10 mouse cellular contexts compared by ENCODE assay signal in the genomic region with DNA sequence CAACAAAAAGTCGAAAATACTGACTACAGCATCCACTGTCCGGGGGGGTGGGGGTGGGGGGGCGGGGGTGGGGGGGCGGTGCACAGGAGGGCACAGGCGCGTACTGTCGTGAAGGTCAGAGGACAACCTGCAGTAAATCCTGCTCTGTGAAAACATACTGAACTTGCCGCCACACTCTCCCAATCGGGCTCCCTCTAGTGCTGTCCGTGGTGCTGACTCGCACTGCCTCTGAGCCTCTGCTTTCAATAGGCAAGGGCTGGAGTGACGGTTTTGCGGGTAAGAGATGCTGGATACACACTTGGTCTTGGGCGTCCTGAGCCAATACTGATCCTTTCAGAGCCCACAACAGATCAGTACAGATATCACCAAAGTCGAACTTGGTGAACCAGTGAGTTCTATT. TPM values are rescaled to one million over a fixed set of nuclear protein-coding genes. Genes with fewer than 3 reads are reported as not detected.
DNase-seq lines count a peak whose midpoint lies in the region; ATAC-seq and TF ChIP-seq lines count a peak whose summit lies in the region.
"Had no signal": no experiment of that assay in that cellular context is flagged by ENCODE, and none has a peak within 500 bp of the region (broad histone marks: within the 10 kb centered on the region; RNA-seq: fewer than 3 reads in every experiment).

No protein-coding gene starts in this region.

- TF ChIP-seq POLR2A in brain, embryonic 14.5 days (IDR thresholded peaks at IDR 0.05; ENCODE audit: borderline replicate concordance, extremely low read depth, insufficient read depth, insufficient read length, poor library complexity, severe bottlenecking): no peak

- no peak overlapping the region for H3K4me3 ChIP-seq in liver, embryonic 14.5 days (ENCODE audit: insufficient read depth in 1 of 2, low read depth in 2 of 2, low read length in 2 of 2)
- H3K4me3 ChIP-seq: neural tube, embryonic 13.5 days had no signal

- peaks cover 0 to 1% of the 10 kb centered on the region in 2 experiments; a peak in 1 of 4 replicates for H3K4me1 ChIP-seq in liver, embryonic 14.5 days (replicated peaks; ENCODE audit: control insufficient read depth in 2 of 2, insufficient read depth in 2 of 2, low read length in 1 of 2)

- no peak for ATAC-seq in liver, embryonic 14.5 days (ENCODE audit: insufficient read depth)

- no peak overlapping the region for H3K9ac ChIP-seq in liver, embryonic 14.5 days (replicated peaks)
- H3K9ac ChIP-seq: neural tube, embryonic 13.5 days had no signal

- H3K9me3 ChIP-seq in liver, embryonic 14.5 days (ENCODE audit: control insufficient read depth, low read length): no peaks in the 10 kb centered on the region
- H3K9me3 ChIP-seq: neural tube, embryonic 13.5 days had no signal

- TF ChIP-seq CTCF in brain, embryonic 14.5 days (IDR thresholded peaks at IDR 0.05; ENCODE audit: borderline replicate concordance, extremely low read depth, insufficient read depth, insufficient read length): no peak; the same call in 1 of the 2 replicates
- 0 out of 2 replicates have a peak, but pooled peaks have one; percentile 5 for TF ChIP-seq CTCF in liver, embryonic 14.5 days (IDR thresholded peaks at IDR 0.05; ENCODE audit: low read depth)

- TF ChIP-seq EP300 in liver, embryonic 14.5 days (IDR thresholded peaks at IDR 0.05; ENCODE audit: low read depth): no peak

- no peak overlapping the region for H3K27ac ChIP-seq in liver, embryonic 14.5 days
- H3K27ac ChIP-seq: neural tube, embryonic 13.5 days had no signal

- no peak overlapping the region for H3K4me2 ChIP-seq in liver, embryonic 14.5 days (ENCODE audit: low read depth)
- H3K4me2 ChIP-seq: neural tube, embryonic 13.5 days had no signal

- peaks cover 13% of the 10 kb centered on the region for H3K27me3 ChIP-seq in liver, embryonic 14.5 days (ENCODE audit: control insufficient read depth, insufficient read depth, low read length)

- intact Hi-C loops in heart, postnatal 36 days (cut with DNase I): no loop called here

- peak; percentile 28 for DNase-seq in heart, adult 8-10 months (ENCODE audit: low spot score)
- DNase-seq in heart, adult 11 months: no peak
- DNase-seq in CD4-positive helper T cell, adult 2 months (ENCODE audit: low read depth, low spot score): peak; percentile 53
- DNase-seq in brain, embryonic 14.5 days (ENCODE audit: low read depth): peak; percentile 57
- DNase-seq in heart, postnatal 36 days: peak; percentile 57 to 73
- DNase-seq in liver, embryonic 14.5 days (ENCODE audit: low read depth in 3 of 3, low spot score in 3 of 3): peak; percentile 34 to 50 (median 42)
- peak; percentile 15 for DNase-seq in spleen, adult 12 weeks (ENCODE audit: low spot score)
- DNase-seq in MN1 (ENCODE audit: low spot score): no peak

- 5% methylated on average over 15 of the region's 15 CpGs for WGBS in liver, embryonic 14.5 days (ENCODE audit: insufficient replicate concordance)

- no peaks in the 10 kb centered on the region for H3K36me3 ChIP-seq in liver, embryonic 14.5 days (replicated peaks; ENCODE audit: control insufficient read depth, insufficient read depth, low read depth)
- H3K36me3 ChIP-seq: neural tube, embryonic 13.5 days had no signal

RNA-seq across cellular contexts. Expression of a gene that starts 3.9 kb away (rescaled TPM):
- total RNA-seq in heart, adult 8-10 months (2022): 10 to 100 TPM; 11.8 to 14.4 (median 13.3) TPM
- polyA plus RNA-seq in brain, embryonic 14.5 days (2012; rRNA removed): 62.0 and 63.2 TPM in 2 replicates
- total RNA-seq in heart, postnatal 36 days (2021): 10 to 100 TPM; 11.7 to 12.0 TPM
- polyA plus RNA-seq in liver, embryonic 14.5 days (2012; rRNA removed): 1.3 and 2.3 TPM in 2 replicates
- 0.38 and 1.1 TPM in 2 replicates for polyA plus RNA-seq in liver, embryonic 14.5 days (2014; fragmentation: Nextera tagmentation; extraction: Ambion mirVana)

RNA-seq across cellular contexts. Expression of a gene that starts 13.8 kb away (rescaled TPM):
- 10 to 100 TPM; 13.7 to 16.8 (median 15.2) TPM for total RNA-seq in heart, adult 8-10 months (2022)
- polyA plus RNA-seq in brain, embryonic 14.5 days (2012; rRNA removed): 40.9 and 46.6 TPM in 2 replicates
- total RNA-seq in heart, postnatal 36 days (2021): 10 to 100 TPM; 12.6 to 13.5 TPM
- polyA plus RNA-seq in liver, embryonic 14.5 days (2012; rRNA removed): 1.5 and 1.7 TPM in 2 replicates
- 1.4 and 2.1 TPM in 2 replicates for polyA plus RNA-seq in liver, embryonic 14.5 days (2014; fragmentation: Nextera tagmentation; extraction: Ambion mirVana)

RNA-seq across cellular contexts. Expression of a gene that starts 27.2 kb away (rescaled TPM):
- not detected for total RNA-seq in heart, adult 8-10 months (2022)
- polyA plus RNA-seq in brain, embryonic 14.5 days (2012; rRNA removed): 0.50 and 0.81 TPM in 2 replicates
- total RNA-seq in heart, postnatal 36 days (2021): not detected
- not detected in 2 replicates for polyA plus RNA-seq in liver, embryonic 14.5 days (2012; rRNA removed)
- polyA plus RNA-seq in liver, embryonic 14.5 days (2014; fragmentation: Nextera tagmentation; extraction: Ambion mirVana): not detected in 2 replicates
- polyA plus RNA-seq: heart, embryonic 14.5 days had no signal

RNA-seq across cellular contexts. Expression of a gene that starts 38.3 kb away (rescaled TPM):
- total RNA-seq in heart, adult 8-10 months (2022): not detected
- 30.3 and 43.3 TPM in 2 replicates for polyA plus RNA-seq in brain, embryonic 14.5 days (2012; rRNA removed)
- total RNA-seq in heart, postnatal 36 days (2021): not detected
- polyA plus RNA-seq in liver, embryonic 14.5 days (2012; rRNA removed): 0.03 and 0.04 TPM in 2 replicates
- polyA plus RNA-seq in liver, embryonic 14.5 days (2014; fragmentation: Nextera tagmentation; extraction: Ambion mirVana): not detected in 2 replicates

RNA-seq across cellular contexts. Expression of a gene that starts 48.1 kb away (rescaled TPM):
- 10 to 100 TPM; 59.2 to 68.5 (median 64.4) TPM for total RNA-seq in heart, adult 8-10 months (2022)
- 105 and 134 TPM in 2 replicates for polyA plus RNA-seq in brain, embryonic 14.5 days (2012; rRNA removed)
- 10 to 100 TPM; 58.9 to 66.3 TPM for total RNA-seq in heart, postnatal 36 days (2021)
- 45.4 and 52.3 TPM in 2 replicates for polyA plus RNA-seq in liver, embryonic 14.5 days (2012; rRNA removed)
- 91.1 and 95.2 TPM in 2 replicates for polyA plus RNA-seq in liver, embryonic 14.5 days (2014; fragmentation: Nextera tagmentation; extraction: Ambion mirVana)

Comparison
In these comparisons a context has a peak if more than half of its experiments do, and no peak if none do; other contexts are left out.
1. DNase-seq: peak in heart, adult 8-10 months (single experiment), CD4-positive helper T cell, adult 2 months (single experiment), brain, embryonic 14.5 days (single experiment), heart, postnatal 36 days (2 of 2), liver, embryonic 14.5 days (3 of 3) and spleen, adult 12 weeks (single experiment); none in heart, adult 11 months (single experiment) and MN1 (single experiment).